8 mouse cellular contexts compared by ENCODE assay signal in the genomic region with DNA sequence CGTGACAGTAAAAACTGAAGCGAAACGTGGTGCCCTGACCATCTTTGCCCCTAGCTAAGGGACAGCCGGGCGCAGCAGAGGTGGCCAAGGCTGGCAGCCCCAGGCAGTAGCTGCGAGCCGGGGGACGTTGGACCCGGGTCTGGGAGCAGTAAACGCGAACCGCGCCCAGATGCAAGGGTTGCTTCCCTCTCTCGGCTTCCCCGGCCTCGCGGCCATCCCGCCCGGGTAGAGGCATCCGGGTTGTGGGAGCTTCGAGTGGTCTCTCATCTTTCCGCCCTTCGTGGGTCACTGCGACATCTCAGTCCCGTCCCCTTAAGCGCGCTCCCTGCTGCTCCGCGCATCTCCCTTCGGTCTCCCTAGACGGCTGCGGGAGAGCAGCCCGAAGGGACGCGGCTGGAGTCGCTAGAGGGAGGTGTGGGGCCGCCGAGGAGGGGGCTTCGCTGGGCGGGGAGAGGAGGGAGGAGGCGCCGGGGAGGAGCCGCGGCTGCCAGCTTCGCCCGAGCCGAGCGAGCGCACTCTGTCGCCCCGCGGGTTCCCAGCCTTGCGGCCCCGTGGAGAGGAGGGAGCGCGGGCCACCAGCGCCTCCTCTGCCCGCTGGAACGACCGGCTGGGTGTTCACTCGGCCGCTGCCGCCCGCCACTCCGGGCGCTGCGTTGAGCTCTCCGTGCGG. TPM values are rescaled to one million over a fixed set of nuclear protein-coding genes. Genes with fewer than 3 reads are reported as not detected.
DNase-seq lines count a peak whose midpoint lies in the region; ATAC-seq lines count a peak whose summit lies in the region.

No protein-coding gene starts in this region.

- H3K4me2 ChIP-seq in forebrain, embryonic 12.5 days: peak overlapping the region; percentile 92
- peak overlapping the region; percentile 55 for H3K4me2 ChIP-seq in liver, embryonic 16.5 days (ENCODE audit: low read depth, low read length)
- peak overlapping the region; percentile 87 for H3K4me2 ChIP-seq in neural tube, embryonic 12.5 days (replicated peaks)
- H3K4me2 ChIP-seq in stomach, embryonic 16.5 days (ENCODE audit: low read depth, low read length): peak overlapping the region; percentile 64

- H3K4me3 ChIP-seq in forebrain, embryonic 12.5 days (replicated peaks): peak overlapping the region; percentile 75
- H3K4me3 ChIP-seq in liver, embryonic 16.5 days (ENCODE audit: low read depth, low read length): peak overlapping the region; percentile 67
- H3K4me3 ChIP-seq in neural tube, embryonic 12.5 days: peak overlapping the region; percentile 76
- H3K4me3 ChIP-seq in stomach, embryonic 16.5 days (replicated peaks; ENCODE audit: low read length): peak overlapping the region; percentile 63

- peak overlapping the region; percentile 95 for H3K27ac ChIP-seq in forebrain, embryonic 12.5 days
- peak overlapping the region; percentile 83 for H3K27ac ChIP-seq in liver, embryonic 16.5 days (ENCODE audit: low read length)
- H3K27ac ChIP-seq in neural tube, embryonic 12.5 days: peak overlapping the region; percentile 82
- peak overlapping the region; percentile 100 for H3K27ac ChIP-seq in stomach, embryonic 16.5 days (ENCODE audit: low read length)

- H3K9me3 ChIP-seq in forebrain, embryonic 12.5 days: no peaks in the 10 kb centered on the region
- H3K9me3 ChIP-seq in liver, embryonic 16.5 days (replicated peaks; ENCODE audit: control insufficient read depth, low read length): no peaks in the 10 kb centered on the region; the same call in 1 of the 2 replicates
- H3K9me3 ChIP-seq in neural tube, embryonic 12.5 days: no peaks in the 10 kb centered on the region
- H3K9me3 ChIP-seq in stomach, embryonic 16.5 days (replicated peaks; ENCODE audit: control insufficient read depth, low read length): no peaks in the 10 kb centered on the region

- ATAC-seq in forebrain, embryonic 12.5 days (ENCODE audit: low FRiP score): peak; percentile 90
- peak; percentile 80 for ATAC-seq in liver, embryonic 16.5 days (ENCODE audit: low read depth)
- peak; percentile 93 for ATAC-seq in neural tube, embryonic 12.5 days (ENCODE audit: low FRiP score, low read depth)
- peak; percentile 93 for ATAC-seq in stomach, embryonic 16.5 days (ENCODE audit: insufficient read depth, low FRiP score)

- peaks cover 10% of the 10 kb centered on the region for H3K4me1 ChIP-seq in forebrain, embryonic 12.5 days
- H3K4me1 ChIP-seq in liver, embryonic 16.5 days (ENCODE audit: control insufficient read depth, low read depth, low read length): peaks cover 3% of the 10 kb centered on the region; the same call in 1 of the 2 replicates
- peaks cover 6% of the 10 kb centered on the region; the same call in 1 of the 2 replicates for H3K4me1 ChIP-seq in neural tube, embryonic 12.5 days
- H3K4me1 ChIP-seq in stomach, embryonic 16.5 days (ENCODE audit: control insufficient read depth, insufficient read depth, low read length): no peaks in the 10 kb centered on the region

- H3K9ac ChIP-seq in forebrain, embryonic 12.5 days: peak overlapping the region; percentile 80
- H3K9ac ChIP-seq in liver, embryonic 16.5 days (ENCODE audit: low read depth, low read length): peak overlapping the region; percentile 64
- H3K9ac ChIP-seq in neural tube, embryonic 12.5 days: peak overlapping the region; percentile 77
- peak overlapping the region; percentile 93 for H3K9ac ChIP-seq in stomach, embryonic 16.5 days (ENCODE audit: low read length)

- DNase-seq in CD8-positive naive resting alpha-beta T cell, adult 2 months (ENCODE audit: low read depth in 2 of 2, low spot score in 2 of 2): peak; percentile 72 to 74
- peak; percentile 61 for DNase-seq in c-Kit-positive CD71-negative TER-119-negative erythroid progenitor cells, embryonic 14.5 days (ENCODE audit: low read depth)
- DNase-seq in heart, postnatal 10 days: peak; percentile 91 to 94
- peak; percentile 90 to 94 for DNase-seq in kidney, postnatal 4 days

- no peaks in the 10 kb centered on the region for H3K27me3 ChIP-seq in forebrain, embryonic 12.5 days
- H3K27me3 ChIP-seq in liver, embryonic 16.5 days (ENCODE audit: control insufficient read depth, insufficient read depth, low read depth, low read length): peaks cover 17% of the 10 kb centered on the region
- no peaks in the 10 kb centered on the region for H3K27me3 ChIP-seq in neural tube, embryonic 12.5 days (replicated peaks)
- H3K27me3 ChIP-seq in stomach, embryonic 16.5 days (ENCODE audit: control insufficient read depth, insufficient read depth, low read length): no peaks in the 10 kb centered on the region

- intact Hi-C loops in heart, postnatal 10 days (cut with DNase I): loop anchor here (1.0 to 5.0 kb wide), 3 partner anchors 100 to 306 kb away; no protein-coding TSS in a partner anchor

- no peaks in the 10 kb centered on the region for H3K36me3 ChIP-seq in forebrain, embryonic 12.5 days (replicated peaks)
- H3K36me3 ChIP-seq in liver, embryonic 16.5 days (ENCODE audit: control insufficient read depth, insufficient read depth): no peaks in the 10 kb centered on the region
- H3K36me3 ChIP-seq in neural tube, embryonic 12.5 days: no peaks in the 10 kb centered on the region
- no peaks in the 10 kb centered on the region for H3K36me3 ChIP-seq in stomach, embryonic 16.5 days (ENCODE audit: control insufficient read depth, insufficient read depth, low read length)

- WGBS in forebrain, embryonic 12.5 days: under 1% methylated on average over 58 of the region's 69 CpGs
- 1% methylated on average over 61 of the region's 69 CpGs for WGBS in liver, embryonic 16.5 days (ENCODE audit: insufficient replicate concordance)
- WGBS in neural tube, embryonic 12.5 days: under 1% methylated on average over 63 of the region's 69 CpGs
- 0% methylated on average over 68 of the region's 69 CpGs for WGBS in stomach, embryonic 16.5 days

RNA-seq across cellular contexts. Expression of a gene that starts 0.5 kb away (rescaled TPM):
- 19.7 and 24.0 TPM in 2 replicates for polyA plus RNA-seq in forebrain, embryonic 12.5 days (2016; fragmentation: Nextera tagmentation; extraction: Ambion mirVana)
- total RNA-seq in heart, postnatal 10 days (2021): 100 to 1,000 TPM; 187 to 196 TPM
- 3.4 and 3.5 TPM in 2 replicates for polyA plus RNA-seq in liver, embryonic 16.5 days (2015; fragmentation: Nextera tagmentation; extraction: Ambion mirVana)
- 31.4 and 32.6 TPM in 2 replicates for polyA plus RNA-seq in neural tube, embryonic 12.5 days (2016; fragmentation: Nextera tagmentation; extraction: Ambion mirVana)
- 35.9 and 36.8 TPM in 2 replicates for polyA plus RNA-seq in stomach, embryonic 16.5 days (2015; fragmentation: Nextera tagmentation; extraction: Ambion mirVana)

Comparison
In these comparisons a context has a peak if more than half of its experiments do, and no peak if none do; other contexts are left out.
1. Peak in every context shown above with its lines: DNase-seq, ATAC-seq, H3K4me3 ChIP-seq and H3K27ac ChIP-seq.